Mouse (Mus musculus): Measurements from ENCODE around the gene Nudt8.

- TF ChIP-seq CTCF (IDR thresholded peaks at IDR 0.05; ENCODE audit: borderline replicate concordance, insufficient read depth, low read depth, low read length) (no peak), POLR2A (IDR thresholded peaks at IDR 0.05; ENCODE audit: borderline replicate concordance, insufficient read depth, low read length) (no peak)
Observed at GRCm38 (mm10) chr19:3983527-3984200, 16.7 kb upstream of the Nudt8 start.
